Comparison of ENCODE assay signal across 13 mouse cellular contexts in genomic region chr8:95312836-95313235, GRCm38 (mm10). TPM values are rescaled to one million over a fixed set of nuclear protein-coding genes. Genes with fewer than 3 reads are reported as not detected.
DNase-seq lines count a peak whose midpoint lies in the region; ATAC-seq and TF ChIP-seq lines count a peak whose summit lies in the region.
"Had no signal": no experiment of that assay in that cellular context is flagged by ENCODE, and none has a peak within 500 bp of the region (broad histone marks: within the 10 kb centered on the region; RNA-seq: fewer than 3 reads in every experiment).

No protein-coding gene starts in this region.

- no peak overlapping the region for H3K9ac ChIP-seq in hindbrain, postnatal 0 days (replicated peaks; ENCODE audit: low read length)
- H3K9ac ChIP-seq in hindbrain, embryonic 11.5 days (ENCODE audit: low read depth, low read length), result no peak overlapping the region
- H3K9ac ChIP-seq: midbrain, embryonic 12.5 days; stomach, embryonic 15.5 days had no signal

- H3K4me2 ChIP-seq in hindbrain, postnatal 0 days (ENCODE audit: low read depth, low read length), result no peak overlapping the region
- H3K4me2 ChIP-seq in hindbrain, embryonic 11.5 days (replicated peaks; ENCODE audit: low read depth, low read length), result no peak overlapping the region
- H3K4me2 ChIP-seq: midbrain, embryonic 12.5 days; stomach, embryonic 15.5 days had no signal

- H3K4me3 ChIP-seq in hindbrain, postnatal 0 days (ENCODE audit: low read length), result no peak overlapping the region
- H3K4me3 ChIP-seq in hindbrain, embryonic 11.5 days (ENCODE audit: low read depth, low read length), result no peak overlapping the region
- H3K4me3 ChIP-seq: midbrain, embryonic 12.5 days; stomach, embryonic 15.5 days had no signal

- H3K36me3 ChIP-seq in hindbrain, postnatal 0 days (ENCODE audit: insufficient read depth, low read length), result no peaks in the 10 kb centered on the region
- no peaks in the 10 kb centered on the region for H3K36me3 ChIP-seq in hindbrain, embryonic 11.5 days (ENCODE audit: control insufficient read depth, insufficient read depth, low read length)
- H3K36me3 ChIP-seq: midbrain, embryonic 12.5 days; stomach, embryonic 15.5 days had no signal

- TF ChIP-seq CTCF in hindbrain, postnatal 0 days (IDR thresholded peaks at IDR 0.05; ENCODE audit: low read depth), result peak; percentile 44

- no peak for ATAC-seq in hindbrain, postnatal 0 days
- ATAC-seq in hindbrain, embryonic 11.5 days (ENCODE audit: low FRiP score), result no peak
- ATAC-seq in common myeloid progenitor, adult 5-6 weeks (replicated peaks; ENCODE audit: low read depth, poor library complexity, severe bottlenecking), result peak; percentile 74

- no peaks in the 10 kb centered on the region for H3K27me3 ChIP-seq in hindbrain, postnatal 0 days (ENCODE audit: insufficient read depth, low read length)
- H3K27me3 ChIP-seq in hindbrain, embryonic 11.5 days (ENCODE audit: control insufficient read depth, insufficient read depth, low read length), result no peaks in the 10 kb centered on the region
- H3K27me3 ChIP-seq: midbrain, embryonic 12.5 days; stomach, embryonic 15.5 days had no signal

- 71% methylated on average over 18 of the region's 18 CpGs for WGBS in hindbrain, postnatal 0 days
- WGBS in hindbrain, embryonic 11.5 days, result 68% methylated on average over 18 of the region's 18 CpGs

- no peaks in the 10 kb centered on the region for H3K9me3 ChIP-seq in hindbrain, postnatal 0 days (ENCODE audit: low read length)
- H3K9me3 ChIP-seq in hindbrain, embryonic 11.5 days (ENCODE audit: control insufficient read depth, low read length), result no peaks in the 10 kb centered on the region
- H3K9me3 ChIP-seq: midbrain, embryonic 12.5 days; stomach, embryonic 15.5 days had no signal

- H3K4me1 ChIP-seq in hindbrain, postnatal 0 days (ENCODE audit: insufficient read depth, low read length), result no peaks in the 10 kb centered on the region
- no peaks in the 10 kb centered on the region for H3K4me1 ChIP-seq in hindbrain, embryonic 11.5 days (replicated peaks; ENCODE audit: control insufficient read depth, insufficient read depth, low read length)
- H3K4me1 ChIP-seq: stomach, embryonic 15.5 days had no signal

- no peak for DNase-seq in hindbrain, postnatal 0 days (ENCODE audit: low spot score)
- DNase-seq in hindbrain, embryonic 11.5 days (ENCODE audit: low spot score), result no peak
- peak; percentile 24 for DNase-seq in thymus, postnatal 14 days
- no peak for DNase-seq in thymus, postnatal 25 days
- no peak for DNase-seq in cerebellum, adult 18-20 months
- DNase-seq in cerebellum, adult 11-12 months, result no peak
- DNase-seq in right cerebral cortex, adult 2 months (ENCODE audit: low spot score in 2 of 2), result no peak
- DNase-seq: heart, adult 18-20 months had no signal

- H3K27ac ChIP-seq in hindbrain, postnatal 0 days, result no peak overlapping the region
- no peak overlapping the region for H3K27ac ChIP-seq in hindbrain, embryonic 11.5 days (ENCODE audit: low read depth, low read length)
- H3K27ac ChIP-seq: midbrain, embryonic 12.5 days; stomach, embryonic 15.5 days had no signal

RNA-seq across cellular contexts. Expression of gene Tepp, which starts 2.5 kb away (rescaled TPM):
- 1.4 TPM in 1 of 2 replicates, not detected in the other for total RNA-seq in hindbrain, postnatal 0 days (2014; rRNA removed)
- polyA plus RNA-seq in hindbrain, postnatal 0 days (2015; fragmentation: Nextera tagmentation; extraction: Ambion mirVana), result 3.1 and 3.7 TPM in 2 replicates
- not detected in 2 replicates for polyA plus RNA-seq in hindbrain, embryonic 11.5 days (2014; fragmentation: Nextera tagmentation; extraction: Ambion mirVana)
- not detected in 2 replicates for total RNA-seq in common myeloid progenitor, adult 5-6 weeks (2017)
- total RNA-seq: heart, adult 18-20 months had no signal
- polyA plus RNA-seq: intestine, embryonic 14.5 days; midbrain, embryonic 12.5 days had no signal

RNA-seq across cellular contexts. Expression of gene Cngb1, which starts 6.5 kb away (rescaled TPM):
- total RNA-seq in hindbrain, postnatal 0 days (2014; rRNA removed), result 0.52 and 0.83 TPM in 2 replicates
- 1.2 and 1.7 TPM in 2 replicates for polyA plus RNA-seq in hindbrain, postnatal 0 days (2015; fragmentation: Nextera tagmentation; extraction: Ambion mirVana)
- 0.66 and 0.71 TPM in 2 replicates for polyA plus RNA-seq in hindbrain, embryonic 11.5 days (2014; fragmentation: Nextera tagmentation; extraction: Ambion mirVana)
- total RNA-seq in common myeloid progenitor, adult 5-6 weeks (2017), result 2.6 and 5.2 TPM in 2 replicates
- polyA plus RNA-seq: limb, embryonic 11.5 days had no signal

RNA-seq across cellular contexts. Expression of gene Zfp319, which starts 18.9 kb away (rescaled TPM):
- total RNA-seq in hindbrain, postnatal 0 days (2014; rRNA removed), result 18.3 and 21.0 TPM in 2 replicates
- 9.2 and 10.5 TPM in 2 replicates for polyA plus RNA-seq in hindbrain, postnatal 0 days (2015; fragmentation: Nextera tagmentation; extraction: Ambion mirVana)
- polyA plus RNA-seq in hindbrain, embryonic 11.5 days (2014; fragmentation: Nextera tagmentation; extraction: Ambion mirVana), result 8.9 and 10.0 TPM in 2 replicates
- total RNA-seq in common myeloid progenitor, adult 5-6 weeks (2017), result 2.8 and 5.2 TPM in 2 replicates

RNA-seq across cellular contexts. Expression of gene Usb1, which starts 19.2 kb away (rescaled TPM):
- total RNA-seq in hindbrain, postnatal 0 days (2014; rRNA removed), result 22.8 and 68.5 TPM in 2 replicates
- polyA plus RNA-seq in hindbrain, postnatal 0 days (2015; fragmentation: Nextera tagmentation; extraction: Ambion mirVana), result 25.6 and 25.9 TPM in 2 replicates
- polyA plus RNA-seq in hindbrain, embryonic 11.5 days (2014; fragmentation: Nextera tagmentation; extraction: Ambion mirVana), result 36.5 and 40.3 TPM in 2 replicates
- total RNA-seq in common myeloid progenitor, adult 5-6 weeks (2017), result 14.5 and 17.9 TPM in 2 replicates

RNA-seq across cellular contexts. Expression of gene Mmp15, which starts 39.2 kb away (rescaled TPM):
- total RNA-seq in hindbrain, postnatal 0 days (2014; rRNA removed), result 72.9 and 80.6 TPM in 2 replicates
- 14.0 and 14.2 TPM in 2 replicates for polyA plus RNA-seq in hindbrain, postnatal 0 days (2015; fragmentation: Nextera tagmentation; extraction: Ambion mirVana)
- polyA plus RNA-seq in hindbrain, embryonic 11.5 days (2014; fragmentation: Nextera tagmentation; extraction: Ambion mirVana), result 13.0 and 15.7 TPM in 2 replicates
- 0.05 and 0.55 TPM in 2 replicates for total RNA-seq in common myeloid progenitor, adult 5-6 weeks (2017)
